Mouse (Mus musculus): ENCODE data around the gene Sorcs3. TPM values are rescaled to one million over a fixed set of nuclear protein-coding genes. Genes with fewer than 3 reads are reported as not detected.

Sorcs3 gene
- polyA plus RNA-seq (2012; rRNA removed): 9.0 and 10.1 TPM in 2 replicates

DNA sequence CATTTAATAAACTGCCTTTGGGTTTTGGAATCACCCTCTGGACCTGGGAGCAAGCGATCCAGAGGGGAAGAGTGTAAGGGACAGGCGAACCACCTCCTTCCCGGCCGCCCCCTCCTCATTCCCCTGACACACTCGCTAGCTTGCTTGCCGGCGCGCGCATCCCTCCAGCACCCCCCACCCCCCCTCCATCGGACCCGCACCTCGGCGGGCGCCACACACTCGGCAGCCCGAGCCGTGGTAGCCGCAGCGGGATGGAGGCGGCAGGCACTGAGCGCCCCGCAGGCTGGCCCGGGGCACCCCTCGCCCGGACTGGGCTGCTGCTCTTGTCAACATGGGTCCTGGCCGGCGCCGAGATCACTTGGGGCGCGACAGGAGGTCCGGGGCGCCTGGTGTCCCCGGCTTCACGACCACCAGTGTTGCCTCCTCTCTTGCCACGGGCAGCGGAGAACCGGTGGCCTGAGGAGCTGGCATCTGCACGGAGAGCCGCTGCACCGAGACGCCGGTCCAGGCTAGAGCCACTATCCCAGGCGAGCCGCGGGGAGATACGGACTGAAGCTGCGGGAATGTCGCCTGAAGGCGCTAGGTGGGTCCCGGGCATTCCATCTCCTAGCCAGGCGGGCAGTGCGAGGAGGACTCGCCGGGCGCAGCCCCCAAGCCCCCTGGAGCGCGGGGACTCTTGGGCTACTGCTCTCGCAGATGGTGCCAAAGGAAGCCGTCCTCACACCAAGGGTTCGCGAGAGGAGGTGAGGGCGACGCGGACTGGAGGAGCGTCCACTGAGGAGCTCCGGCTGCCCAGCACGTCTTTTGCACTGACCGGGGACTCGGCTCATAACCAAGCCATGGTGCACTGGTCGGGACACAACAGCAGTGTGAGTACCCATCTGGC lies at the start of gene Sorcs3:
TSS of gene Sorcs3 (plus strand) at position 97 of the 886 bp plus-strand sequence.

Data from central nervous system, embryonic 14 days (tissue).